Mouse (Mus musculus): ENCODE measurements around the gene Ms4a8a. TPM values are rescaled to one million over a fixed set of nuclear protein-coding genes. Genes with fewer than 3 reads are reported as not detected.

Gene Ms4a8a
- polyA plus RNA-seq, 1 experiment from 2014 or later: not detected

DNA sequence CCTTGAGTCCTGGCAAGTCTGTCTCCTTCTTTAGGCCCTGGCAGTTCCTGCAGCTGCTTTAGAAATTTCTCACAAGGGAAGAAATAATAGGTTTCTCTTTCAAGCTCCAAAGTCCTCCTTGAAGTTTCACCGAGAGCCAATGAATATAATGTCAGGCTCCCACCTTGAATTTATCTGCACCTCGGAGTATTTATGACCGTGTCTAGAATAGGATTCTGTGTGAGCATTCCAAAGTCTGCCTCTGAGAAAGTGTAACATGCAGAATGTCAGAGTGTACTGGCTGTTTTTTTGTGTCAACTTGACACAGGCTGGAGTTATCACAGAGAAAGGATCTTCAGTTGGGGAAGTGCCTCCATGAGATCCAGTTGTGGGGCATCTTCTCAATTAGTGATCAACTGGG lies 63.0 kb downstream of the Ms4a8a start, which contains the start of gene Ms4a18:
Gene Ms4a18, minus strand, starts transcription at position 141 of the 400 bp plus-strand sequence.
- Histone ChIP-seq H3K9ac (no peak within 1 kb of the TSS), H3K4me1 (ENCODE audit: insufficient read depth) (no peaks in the 10 kb centered on the region), H3K9me3 (ENCODE audit: low read depth, low read length) (no peaks in the 10 kb centered on the region), H3K4me3 (ENCODE audit: low read depth, low read length) (no peak within 1 kb of the TSS), H3K4me2 (no peak within 1 kb of the TSS), H3K36me3 (ENCODE audit: insufficient read depth) (no peaks in the 10 kb centered on the region), H3K27me3 (ENCODE audit: insufficient read depth, low read length) (no peaks in the 10 kb centered on the region), H3K27ac (ENCODE audit: low read depth) (no peak within 1 kb of the TSS)
- 80% methylated on average over 3 of the region's 3 CpGs for WGBS
- no peak for TF ChIP-seq CTCF (IDR thresholded peaks at IDR 0.05; ENCODE audit: low read depth)
- DNase-seq (no peak), ATAC-seq (ENCODE audit: insufficient read depth) (no peak)

Other genes with a start within 250 kb of the Ms4a8a start
- 0.41 and 0.46 TPM in 2 replicates for gene Slc15a3, start 241.4 kb downstream of the Ms4a8a start, polyA plus RNA-seq (2014; fragmentation: Nextera tagmentation; extraction: Ambion mirVana)
- gene Tmem132a, start 211.2 kb downstream of the Ms4a8a start, polyA plus RNA-seq (2014; fragmentation: Nextera tagmentation; extraction: Ambion mirVana): 68.7 and 80.2 TPM in 2 replicates
- gene Tmem109, start 199.1 kb downstream of the Ms4a8a start, polyA plus RNA-seq (2014; fragmentation: Nextera tagmentation; extraction: Ambion mirVana): 120 and 122 TPM in 2 replicates
- gene Prpf19, start 185.9 kb downstream of the Ms4a8a start, polyA plus RNA-seq (2014; fragmentation: Nextera tagmentation; extraction: Ambion mirVana): 40.7 TPM in 2 replicates
- not detected in 2 replicates for gene Zp1, start 160.5 kb downstream of the Ms4a8a start, polyA plus RNA-seq (2014; fragmentation: Nextera tagmentation; extraction: Ambion mirVana)
- gene Ptgdr2, start 143.9 kb downstream of the Ms4a8a start, polyA plus RNA-seq (2014; fragmentation: Nextera tagmentation; extraction: Ambion mirVana): not detected in 2 replicates
- gene Ccdc86, start 131.8 kb downstream of the Ms4a8a start, polyA plus RNA-seq (2014; fragmentation: Nextera tagmentation; extraction: Ambion mirVana): 28.5 and 32.7 TPM in 2 replicates
- not detected in 2 replicates for gene Ms4a10, start 106.4 kb downstream of the Ms4a8a start, polyA plus RNA-seq (2014; fragmentation: Nextera tagmentation; extraction: Ambion mirVana)
- not detected in 2 replicates for gene Ms4a15, start 87.9 kb downstream of the Ms4a8a start, polyA plus RNA-seq (2014; fragmentation: Nextera tagmentation; extraction: Ambion mirVana)
- not detected in 2 replicates for gene Ms4a18, start 63.1 kb downstream of the Ms4a8a start, polyA plus RNA-seq (2014; fragmentation: Nextera tagmentation; extraction: Ambion mirVana)
- gene 1700017D01Rik, start 49.8 kb upstream of the Ms4a8a start, polyA plus RNA-seq (2014; fragmentation: Nextera tagmentation; extraction: Ambion mirVana): not detected in 2 replicates
- gene 1700025F22Rik, start 84.2 kb upstream of the Ms4a8a start, polyA plus RNA-seq (2014; fragmentation: Nextera tagmentation; extraction: Ambion mirVana): not detected in 2 replicates
- not detected in 2 replicates for gene Ms4a13, start 115.6 kb upstream of the Ms4a8a start, polyA plus RNA-seq (2014; fragmentation: Nextera tagmentation; extraction: Ambion mirVana)
- gene Ms4a12, start 151.3 kb upstream of the Ms4a8a start, polyA plus RNA-seq (2014; fragmentation: Nextera tagmentation; extraction: Ambion mirVana): not detected in 2 replicates
- not detected in 2 replicates for gene Ms4a1, start 185.1 kb upstream of the Ms4a8a start, polyA plus RNA-seq (2014; fragmentation: Nextera tagmentation; extraction: Ambion mirVana)
- not detected in 2 replicates for gene Ms4a5, start 202.8 kb upstream of the Ms4a8a start, polyA plus RNA-seq (2014; fragmentation: Nextera tagmentation; extraction: Ambion mirVana)
- 0.05 TPM in 1 of 2 replicates, not detected in the other for gene Ms4a14, start 233.4 kb upstream of the Ms4a8a start, polyA plus RNA-seq (2014; fragmentation: Nextera tagmentation; extraction: Ambion mirVana)

Data from lung, embryonic 14.5 days (tissue).